Mouse (Mus musculus) heart, adult 18-20 months (tissue): Measurements from ENCODE around the gene Scnn1a. TPM values are rescaled to one million over a fixed set of nuclear protein-coding genes. Genes with fewer than 3 reads are reported as not detected.

Experiments used
- total RNA-seq, 2 experiments: library from RNA; stranded (reverse); gene quantifications; 2 replicates each; pipeline ENCODE4 v1.2.3; 2021

Gene Scnn1a
- total RNA-seq, 2 experiments from 2014 or later = 0.47 to 1.3 TPM

Other genes with a start within 250 kb of the Scnn1a start
- gene Chd4, start 224.7 kb upstream of the Scnn1a start, total RNA-seq = 100 to 1,000 TPM; 105 to 111 TPM
- 10 to 100 TPM; 19.2 to 20.1 TPM for gene Nop2, start 188.8 kb upstream of the Scnn1a start, total RNA-seq
- 1 to 10 TPM; 5.0 to 5.9 TPM for gene Iffo1, start 175.4 kb upstream of the Scnn1a start, total RNA-seq
- 1,000 to 10,000 TPM; 4,422 to 5,568 TPM for gene Gapdh, start 154.2 kb upstream of the Scnn1a start, total RNA-seq
- 10 to 100 TPM; 12.2 to 15.6 TPM for gene Ncapd2, start 129.0 kb upstream of the Scnn1a start, total RNA-seq
- 100 to 1,000 TPM; 316 to 366 TPM for gene Mrpl51, start 128.9 kb upstream of the Scnn1a start, total RNA-seq
- 1 to 10 TPM; 5.0 to 7.8 TPM for gene Vamp1, start 105.1 kb upstream of the Scnn1a start, total RNA-seq
- gene Tapbpl, start 88.8 kb upstream of the Scnn1a start, total RNA-seq = 1 to 10 TPM; 5.7 to 6.1 TPM
- 1 to 10 TPM in 1 of 2 experiments, not detected in 1; 1.7 TPM for gene Cd27, start 83.6 kb upstream of the Scnn1a start, total RNA-seq
- gene Tuba3a, start 34.6 kb upstream of the Scnn1a start, total RNA-seq = not detected
- 10 to 100 TPM; 25.0 to 28.7 TPM for gene Ltbr, start 6.8 kb upstream of the Scnn1a start, total RNA-seq
- 10 to 100 TPM; 47.5 to 50.8 TPM for gene Tnfrsf1a, start 28.7 kb downstream of the Scnn1a start, total RNA-seq
- gene Plekhg6, start 60.1 kb downstream of the Scnn1a start, total RNA-seq = not detected
- 10 to 100 TPM; 49.9 to 50.4 TPM for gene Cd9, start 174.1 kb downstream of the Scnn1a start, total RNA-seq
- 100 to 1,000 TPM in 1 of 2 experiments, 10 to 100 TPM in 1; 78.4 to 104 TPM for gene Vwf, start 226.1 kb downstream of the Scnn1a start, total RNA-seq